Mouse (Mus musculus) myocyte (in vitro differentiated cells): ENCODE data around the gene Ninj2. TPM values are rescaled to one million over a fixed set of nuclear protein-coding genes. Genes with fewer than 3 reads are reported as not detected.

Experiments used
- H3K27me3 ChIP-seq: one replicate; pipeline ENCODE4 v1.6.1; 2011; ENCODE audit not compliant: control insufficient read depth, insufficient read depth, insufficient read length
- H3K36me3 ChIP-seq: one replicate; pipeline ENCODE4 v1.6.1; 2011; ENCODE audit not compliant: control insufficient read depth, insufficient read depth
- H3K4me2 ChIP-seq: one replicate; pipeline ENCODE4 v1.6.1; 2011; ENCODE audit warnings: low read depth, control low read depth
- H3K4me3 ChIP-seq: one replicate; pipeline ENCODE4 v1.5.1; 2011; ENCODE audit warnings: mild to moderate bottlenecking, control low read depth, moderate library complexity
- H3K79me2 ChIP-seq: one replicate; pipeline ENCODE4 v1.6.1; 2011; ENCODE audit not compliant: control insufficient read depth, insufficient read depth
- H3ac ChIP-seq: one replicate; pipeline ENCODE4 v1.6.1; 2011; ENCODE audit not compliant: control insufficient read depth, insufficient read length
- CEBPB ChIP-seq: IDR thresholded peaks from 2 replicates; pipeline ENCODE4 v1.6.1; 2011; ENCODE audit warnings: mild to moderate bottlenecking, moderate library complexity; ENCODE audit not compliant: poor library complexity, insufficient read depth, severe bottlenecking
- E2F4 ChIP-seq: IDR thresholded peaks from one replicate; pipeline ENCODE4 v1.6.1; 2011; ENCODE audit warnings: mild to moderate bottlenecking, control low read depth, moderate library complexity; ENCODE audit not compliant: insufficient read depth
- MAX ChIP-seq: IDR thresholded peaks from one replicate; pipeline ENCODE4 v1.6.1; 2011; ENCODE audit warnings: low read depth, mild to moderate bottlenecking, control low read depth
- MYOD1 ChIP-seq, 3 experiments: IDR thresholded peaks; one replicate each; pipeline ENCODE4 v1.6.1; 2011; ENCODE audit warnings: control low read depth in 2 of 3, low read depth in 2 of 3, mild to moderate bottlenecking in 2 of 3, moderate library complexity in 1 of 3; ENCODE audit not compliant: insufficient read length in 2 of 3, control insufficient read depth in 1 of 3
- MYOG ChIP-seq, 3 experiments: IDR thresholded peaks; one replicate each; pipeline ENCODE4 v1.6.1; 2011; ENCODE audit warnings: control low read depth in 2 of 3, low read depth in 2 of 3, mild to moderate bottlenecking in 2 of 3; ENCODE audit not compliant: insufficient read length in 2 of 3, control insufficient read depth in 1 of 3, insufficient read depth in 1 of 3
- POLR2A ChIP-seq: IDR thresholded peaks from one replicate; pipeline ENCODE4 v1.6.1; 2011; ENCODE audit warnings: low read depth, mild to moderate bottlenecking, control low read depth, moderate library complexity; ENCODE audit not compliant: insufficient read length
- POLR2AphosphoS2 ChIP-seq: IDR thresholded peaks from one replicate; pipeline ENCODE4 v1.6.1; 2011; ENCODE audit warnings: low read depth, control low read depth; ENCODE audit not compliant: insufficient read length
- REST ChIP-seq: IDR thresholded peaks from one replicate; pipeline ENCODE4 v1.6.1; 2011; ENCODE audit warnings: mild to moderate bottlenecking, control low read depth, moderate library complexity; ENCODE audit not compliant: insufficient read depth, insufficient read length
- SRF ChIP-seq: IDR thresholded peaks from one replicate; pipeline ENCODE4 v1.6.1; 2011; ENCODE audit warnings: low read depth; ENCODE audit not compliant: control insufficient read depth, insufficient read length
- TCF12 ChIP-seq: IDR thresholded peaks from one replicate; pipeline ENCODE4 v1.6.1; 2011; ENCODE audit warnings: mild to moderate bottlenecking, control low read depth; ENCODE audit not compliant: poor library complexity, insufficient read depth, severe bottlenecking
- TCF3 ChIP-seq: IDR thresholded peaks from one replicate; pipeline ENCODE4 v1.6.1; 2011; ENCODE audit warnings: low read depth, control low read depth; ENCODE audit not compliant: insufficient read length
- USF1 ChIP-seq: IDR thresholded peaks from one replicate; pipeline ENCODE4 v1.6.1; 2011; ENCODE audit warnings: low read depth, mild to moderate bottlenecking, control low read depth, moderate library complexity
- polyA plus RNA-seq: library from polyadenylated mRNA; unstranded; fragments of >200 nt; fragmentation: generic; extraction: Trizol; gene quantifications from one replicate; pipeline ENCODE4 v1.2.1, GENCODE M21; 2012; ENCODE audit warnings: missing spikeins

The Ninj2 gene
- polyA plus RNA-seq, 1 experiment = 0.05 TPM

- Histone ChIP-seq H3K79me2 (no peaks in the 10 kb centered on the region), H3K4me3 (no peak overlapping the region), H3K27me3 (no peaks in the 10 kb centered on the region), H3K4me2 (no peak overlapping the region), H3ac (no peak overlapping the region), H3K36me3 (no peaks in the 10 kb centered on the region)
- TF ChIP-seq MAX = no peak
- no peak for TF ChIP-seq POLR2A
- no peak for TF ChIP-seq TCF12
- TF ChIP-seq SRF = no peak
- TF ChIP-seq MYOD1 (IDR thresholded peaks at IDR 0.05; ENCODE audit: control insufficient read depth in 1 of 3, insufficient read length in 2 of 3, low read depth in 2 of 3) = no peak
- TF ChIP-seq TCF3 = no peak
- no peak for TF ChIP-seq USF1
- TF ChIP-seq MYOG (IDR thresholded peaks at IDR 0.05; ENCODE audit: control insufficient read depth in 1 of 3, insufficient read depth in 1 of 3, insufficient read length in 2 of 3, low read depth in 2 of 3) = no peak
- TF ChIP-seq REST = no peak
- no peak for TF ChIP-seq CEBPB
- no peak for TF ChIP-seq POLR2AphosphoS2
- no peak for TF ChIP-seq E2F4
Observed at GRCm38 (mm10) chr6:120188376-120189235, 95.5 kb downstream of the Ninj2 start.

- H3K27me3 ChIP-seq = no peaks in the 10 kb centered on the region
- no peaks in the 10 kb centered on the region for H3K79me2 ChIP-seq
- no peak overlapping the region for H3K4me2 ChIP-seq
- no peak for TF ChIP-seq POLR2AphosphoS2
- no peak for TF ChIP-seq TCF12
- H3K4me3 ChIP-seq = no peak overlapping the region
- H3K36me3 ChIP-seq = no peaks in the 10 kb centered on the region
- H3ac ChIP-seq = no peak overlapping the region
Observed at GRCm38 (mm10) chr6:120189287-120189686, 96.1 kb downstream of the Ninj2 start.

- Histone ChIP-seq H3K36me3 (no peaks in the 10 kb centered on the region), H3ac (no peak overlapping the region), H3K4me3 (no peak overlapping the region), H3K27me3 (no peaks in the 10 kb centered on the region), H3K4me2 (peak overlapping the region; percentile 64), H3K79me2 (no peaks in the 10 kb centered on the region)
- TF ChIP-seq USF1 = no peak
- TF ChIP-seq REST = no peak
- TF ChIP-seq TCF3 = no peak
- no peak for TF ChIP-seq MAX
- TF ChIP-seq POLR2A = no peak
- no peak for TF ChIP-seq CEBPB
- TF ChIP-seq MYOD1 (IDR thresholded peaks at IDR 0.05; ENCODE audit: control insufficient read depth in 1 of 3, insufficient read length in 2 of 3, low read depth in 2 of 3) = no peak
- no peak for TF ChIP-seq TCF12
- no peak for TF ChIP-seq SRF
- TF ChIP-seq MYOG (IDR thresholded peaks at IDR 0.05; ENCODE audit: control insufficient read depth in 1 of 3, insufficient read depth in 1 of 3, insufficient read length in 2 of 3, low read depth in 2 of 3) = no peak
- TF ChIP-seq E2F4 = no peak
- no peak for TF ChIP-seq POLR2AphosphoS2
Observed at GRCm38 (mm10) chr6:120190365-120190764, 97.2 kb downstream of the Ninj2 start.

GRCm38 (mm10) chr6:120190912-120191311 lies 97.8 kb downstream of the Ninj2 start:
- Histone ChIP-seq H3K79me2 (no peaks in the 10 kb centered on the region), H3K4me2 (peak overlapping the region; percentile 79), H3K4me3 (peak overlapping the region; percentile 23), H3K36me3 (no peaks in the 10 kb centered on the region), H3ac (no peak overlapping the region), H3K27me3 (no peaks in the 10 kb centered on the region)
- TF ChIP-seq POLR2A (no peak), USF1 (no peak), MAX (no peak), CEBPB (no peak), REST (no peak), MYOG (IDR thresholded peaks at IDR 0.05; ENCODE audit: control insufficient read depth in 1 of 3, insufficient read depth in 1 of 3, insufficient read length in 2 of 3, low read depth in 2 of 3) (peak in 2 of 3 experiments; percentile 82 to 86), SRF (no peak), POLR2AphosphoS2 (no peak), TCF3 (peak; percentile 12), E2F4 (no peak), TCF12 (no peak), MYOD1 (IDR thresholded peaks at IDR 0.05; ENCODE audit: control insufficient read depth in 1 of 3, insufficient read length in 2 of 3, low read depth in 2 of 3) (peak in 2 of 3 experiments; percentile 51 to 88)
